Mouse (Mus musculus) bone marrow, adult 2 months (tissue): Measurements from ENCODE around the gene Serpinb5.

Experiments
- CTCF ChIP-seq: fragments of 200-500 bp; IDR thresholded peaks from 2 replicates; pipeline ENCODE4 v1.5.1; 2011; ENCODE audit warnings: low read length, control low read depth; ENCODE audit not compliant: control insufficient read depth, insufficient read depth
- POLR2A ChIP-seq: fragments of 200-500 bp; IDR thresholded peaks from 2 replicates; pipeline ENCODE4 v1.6.1; 2011; ENCODE audit warnings: low read depth, mild to moderate bottlenecking, control low read depth, low read length, borderline replicate concordance; ENCODE audit not compliant: control insufficient read depth

DNA sequence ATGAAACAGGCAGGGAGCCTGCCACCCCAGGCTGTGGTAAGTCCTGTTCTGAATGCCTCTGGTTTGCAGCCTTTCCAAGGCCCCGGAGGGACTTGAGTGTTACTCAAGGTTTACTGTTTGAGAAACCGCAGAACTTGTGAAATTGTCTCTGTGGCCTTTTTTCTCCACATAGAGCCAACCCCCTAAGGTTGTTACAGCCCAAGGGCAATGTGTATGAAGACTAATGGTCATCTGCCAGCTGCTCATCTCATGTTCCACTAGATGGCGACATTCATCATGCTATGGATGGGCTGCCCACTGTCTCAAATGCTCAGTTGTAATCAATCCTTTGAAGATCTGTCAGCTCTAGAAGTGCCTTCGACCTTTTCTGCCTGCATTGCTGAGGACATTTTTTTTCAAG is 40.4 kb downstream of the Serpinb5 start:
- peak; percentile 56 for TF ChIP-seq CTCF
- no peak for TF ChIP-seq POLR2A
